Mouse (Mus musculus) Patski (cell line): Measurements from ENCODE around the gene Reep3. TPM values are rescaled to one million over a fixed set of nuclear protein-coding genes. Genes with fewer than 3 reads are reported as not detected.

Source experiments
- ATAC-seq: fragments of 100-300 bp; one replicate; pipeline ENCODE4 v1.8.0; 2021
- CTCF ChIA-PET: fragments of 350-600 bp; sonication (Branson Sonifier 250); formaldehyde crosslinking; loops from one replicate; lab custom pipeline; 2022; ENCODE audit warnings: inconsistent platforms; lab: Charles Lee
- POLR2A ChIA-PET: fragments of 350-600 bp; sonication (Branson Sonifier 250); formaldehyde crosslinking; loops from one replicate; lab custom pipeline; 2022; ENCODE audit warnings: antibody characterized with exemption, inconsistent platforms; lab: Charles Lee
- DNase-seq: peaks from one replicate; pipeline ENCODE4 v3.0.0-alpha.2; 2011; ENCODE audit warnings: low read depth, low spot score
- H3K27me3 ChIP-seq: fragments of 371-371 bp; one replicate; pipeline ENCODE4 v1.5.1; 2021
- CTCF ChIP-seq: fragments of 100-300 bp; IDR thresholded peaks from one replicate; pipeline ENCODE4 v1.5.1; 2021
- in situ Hi-C: fragments of 300-500 bp; cut with MboI; formaldehyde crosslinking; loops from 3 replicates; pipeline ENCODE4 v1.11.1; 2018; ENCODE audit warnings: low pct_unique_long_range_greater_than_20kb, mixed read lengths
- polyA plus RNA-seq: library from polyadenylated mRNA; unstranded; gene quantifications from one replicate; pipeline ENCODE4 v1.2.3, GENCODE M21; 2021

The Reep3 gene
- polyA plus RNA-seq, 1 experiment from 2014 or later, result 46.6 TPM

GRCm38 (mm10) chr10:67055867-67056856 is 40.6 kb downstream of the Reep3 start:
- DNase-seq, result no peak
- ATAC-seq, result no peak
- in situ Hi-C loops, result no loop called here
- CTCF ChIA-PET, result no interaction called here
- no peaks in the 10 kb centered on the region for H3K27me3 ChIP-seq
- no peak for TF ChIP-seq CTCF
- POLR2A ChIA-PET, result no interaction called here

- ChIA-PET CTCF (no interaction called here), POLR2A (interaction anchor here (0.7 kb wide), 1 partner anchor 44 kb away, joined by 4 read pairs; no protein-coding TSS in a partner anchor)
- in situ Hi-C loops, result no loop called here
- ATAC-seq (no peak), DNase-seq (no peak)
- TF ChIP-seq CTCF, result no peak
- H3K27me3 ChIP-seq, result no peaks in the 10 kb centered on the region
These were observed 43.3 kb downstream of the Reep3 start for GRCm38 (mm10) chr10:67053475-67053874.

DNA sequence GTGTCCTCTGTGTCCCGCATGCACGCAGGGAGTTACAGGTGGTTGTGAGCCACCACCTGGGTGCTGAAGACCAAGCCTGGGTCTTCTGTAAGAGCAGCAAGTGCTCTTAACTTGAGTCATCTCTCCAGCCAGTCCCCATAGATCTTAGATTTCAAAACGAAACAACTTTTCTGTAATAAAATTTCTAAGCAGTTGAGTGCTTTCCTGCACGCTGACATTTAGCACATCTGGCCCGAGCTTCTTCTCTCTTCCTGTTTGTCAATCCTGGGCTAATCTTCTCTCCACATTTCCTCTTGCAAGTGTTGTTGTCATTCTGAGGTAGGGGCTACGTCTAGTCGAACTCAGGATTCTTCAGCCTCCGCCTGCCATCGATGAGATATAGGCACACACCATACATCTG is 44.3 kb downstream of the Reep3 start:
- ChIA-PET CTCF (no interaction called here), POLR2A (no interaction called here)
- TF ChIP-seq CTCF, result no peak
- no peak for DNase-seq
- in situ Hi-C loops, result no loop called here
- no peaks in the 10 kb centered on the region for H3K27me3 ChIP-seq
- ATAC-seq, result no peak

- no peak for ATAC-seq
- in situ Hi-C loops, result no loop called here
- no peak for TF ChIP-seq CTCF
- ChIA-PET CTCF (no interaction called here), POLR2A (no interaction called here)
- no peak for DNase-seq
- no peaks in the 10 kb centered on the region for H3K27me3 ChIP-seq
These were observed 45.3 kb downstream of the Reep3 start for GRCm38 (mm10) chr10:67051466-67051865.

GRCm38 (mm10) chr10:67050766-67051165 is 46.0 kb downstream of the Reep3 start:
- ATAC-seq (no peak), DNase-seq (no peak)
- CTCF ChIA-PET, result no interaction called here
- in situ Hi-C loops, result no loop called here
- no peaks in the 10 kb centered on the region for H3K27me3 ChIP-seq
- POLR2A ChIA-PET, result no interaction called here
- no peak for TF ChIP-seq CTCF

GRCm38 (mm10) chr10:67049621-67050020 is 47.1 kb downstream of the Reep3 start:
- ATAC-seq, result no peak
- in situ Hi-C loops, result no loop called here
- CTCF ChIA-PET, result no interaction called here
- DNase-seq, result no peak
- H3K27me3 ChIP-seq, result no peaks in the 10 kb centered on the region
- POLR2A ChIA-PET, result no interaction called here
- no peak for TF ChIP-seq CTCF

DNA sequence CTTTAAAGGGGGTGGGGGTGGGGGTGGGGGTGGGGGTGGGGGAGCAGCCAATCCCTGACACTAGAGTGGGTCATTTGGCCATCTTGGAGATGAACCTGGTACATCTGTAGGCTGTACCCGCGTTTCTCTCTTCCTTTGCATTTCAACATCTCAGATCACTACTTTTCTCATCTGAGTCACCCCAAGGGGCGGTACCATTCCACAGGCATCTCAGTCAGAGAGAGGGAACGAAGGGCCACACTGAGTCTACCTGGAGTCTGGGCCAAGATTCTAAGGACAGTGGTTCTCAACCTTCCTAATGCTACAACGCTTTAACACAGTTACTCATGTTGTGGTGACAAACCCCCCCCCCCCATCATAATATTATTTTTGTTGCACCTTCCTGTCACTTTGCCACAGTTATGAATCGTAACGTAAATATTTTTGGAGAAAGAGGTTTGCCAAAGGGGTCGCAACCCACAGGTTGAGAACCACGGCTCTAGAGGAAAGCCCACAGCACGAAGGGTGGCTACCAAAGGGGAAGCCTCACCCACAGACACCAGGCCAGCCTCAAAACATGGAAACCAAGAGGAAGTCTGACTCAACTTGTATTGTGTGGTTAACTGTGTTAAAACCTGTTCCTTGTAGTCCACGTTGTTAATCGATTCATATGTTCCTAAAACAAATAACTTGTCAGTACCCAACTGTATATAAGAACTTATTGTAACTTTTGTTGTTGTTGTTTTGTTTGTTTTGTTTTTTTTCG is 47.7 kb downstream of the Reep3 start:
- TF ChIP-seq CTCF, result no peak
- in situ Hi-C loops, result no loop called here
- ATAC-seq, result no peak
- ChIA-PET CTCF (interaction anchor here (1.6 kb wide), 1 partner anchor 14 kb away, joined by 3 read pairs; no protein-coding TSS in a partner anchor), POLR2A (no interaction called here)
- DNase-seq, result no peak
- H3K27me3 ChIP-seq, result no peaks in the 10 kb centered on the region

GRCm38 (mm10) chr10:67047712-67048645 is 48.8 kb downstream of the Reep3 start:
- no peak for TF ChIP-seq CTCF
- ChIA-PET CTCF (interaction anchor here (1.6 kb wide), 1 partner anchor 13 kb away, joined by 3 read pairs; no protein-coding TSS in a partner anchor), POLR2A (no interaction called here)
- DNase-seq (no peak), ATAC-seq (no peak)
- no peaks in the 10 kb centered on the region for H3K27me3 ChIP-seq
- in situ Hi-C loops, result no loop called here

GRCm38 (mm10) chr10:67045192-67045899 is 51.4 kb downstream of the Reep3 start:
- POLR2A ChIA-PET, result interaction anchor here (0.7 kb wide), 1 partner anchor 40 kb away, joined by 4 read pairs; no protein-coding TSS in a partner anchor
- in situ Hi-C loops, result no loop called here
- H3K27me3 ChIP-seq, result no peaks in the 10 kb centered on the region
- no peak for TF ChIP-seq CTCF
- CTCF ChIA-PET, result no interaction called here
- DNase-seq (no peak), ATAC-seq (no peak)
